Mouse (Mus musculus): Measurements from ENCODE around the gene Ip6k1. TPM values are rescaled to one million over a fixed set of nuclear protein-coding genes. Genes with fewer than 3 reads are reported as not detected.
"Not testable (repeated sequence)": the region's sequence is repeated elsewhere in the genome, so short reads cannot be mapped to it uniquely, and the experiment has no call there.

Ip6k1 gene
- total RNA-seq, 2 experiments from 2014 or later, result 45.2 to 48.0 TPM

DNA sequence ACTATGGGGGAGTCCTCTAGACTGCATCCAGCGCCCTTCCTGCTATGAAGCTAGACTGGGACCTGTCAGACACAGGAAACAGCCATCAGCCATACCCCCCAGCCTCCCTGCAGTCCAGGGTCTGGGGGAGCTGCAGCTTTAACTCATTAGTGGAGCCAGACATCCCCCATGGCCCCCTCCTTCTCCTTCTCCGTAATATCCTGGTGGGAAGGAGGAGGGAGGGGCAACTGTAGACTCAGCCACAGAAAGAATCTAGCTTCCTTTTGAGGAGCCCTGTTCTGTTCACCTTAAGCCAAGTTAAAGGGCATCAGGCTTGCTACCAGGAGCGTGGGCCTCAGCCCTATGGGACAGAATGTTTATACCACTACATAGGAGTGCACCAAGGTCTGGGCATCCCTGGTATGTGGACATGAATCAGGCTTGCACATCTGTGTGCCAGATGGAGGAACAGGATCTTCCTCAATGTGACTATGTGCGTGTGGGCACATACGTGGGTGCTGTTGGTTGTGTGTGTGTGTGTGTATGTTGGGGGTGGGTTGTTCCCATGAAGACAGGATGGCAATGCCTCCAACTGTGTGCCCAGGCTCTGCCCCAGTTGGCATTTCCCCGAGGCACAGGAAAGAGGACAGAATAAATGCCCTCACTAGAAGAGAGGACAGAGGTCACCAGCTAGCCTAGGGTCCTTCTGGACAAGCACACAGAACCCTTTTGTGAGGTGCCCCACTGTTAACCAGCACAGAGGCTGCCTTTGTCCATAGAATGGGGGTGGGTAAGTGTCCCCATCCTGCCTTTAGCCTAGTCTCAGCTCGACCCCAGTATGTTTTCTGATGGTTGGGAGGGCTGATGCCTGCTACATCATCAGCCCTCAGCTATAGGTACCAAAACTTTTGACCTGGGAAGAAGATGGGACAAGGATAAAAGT is 20.4 kb upstream of the Ip6k1 start:
- DNase-seq, result peak; percentile 22 to 32
- intact Hi-C loops (cut with DNase I), result loop anchor here (10.0 kb wide), 1 partner anchor 323 kb away; the partner anchor contains the start of genes Rhoa and Tcta

DNA sequence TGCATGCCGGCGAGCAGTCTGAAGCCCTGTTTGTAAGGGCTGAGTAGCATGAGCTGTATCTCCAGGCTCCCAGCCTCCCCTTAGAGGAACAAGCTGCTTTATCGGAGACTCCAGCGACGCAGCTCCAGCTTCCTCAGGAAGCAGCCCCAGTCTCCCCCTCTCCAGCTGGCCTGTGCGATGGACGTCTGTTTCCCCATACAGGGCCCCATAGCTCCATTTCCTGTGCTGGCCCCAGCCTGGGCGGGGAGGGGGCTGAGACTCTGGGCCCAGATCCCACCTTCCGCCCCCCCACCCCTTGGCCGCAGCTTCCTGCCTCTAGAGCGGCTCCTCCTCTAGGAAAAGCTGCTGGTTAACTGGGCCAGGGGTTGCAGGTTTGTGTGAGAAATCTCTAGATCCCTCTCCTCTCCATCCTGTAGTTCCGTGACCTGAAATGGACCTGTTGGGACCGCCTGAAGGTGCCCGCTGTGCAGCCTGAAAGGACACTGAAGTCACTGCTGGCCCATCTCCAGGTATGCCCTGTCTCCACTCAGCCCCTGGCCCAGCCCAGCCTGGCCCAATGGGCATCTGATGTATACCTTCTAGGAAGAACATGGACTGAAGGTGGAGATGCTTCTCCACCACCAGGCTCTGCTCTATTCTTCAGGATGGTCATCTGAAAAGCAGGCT is 19.5 kb upstream of the Ip6k1 start, which contains the start of gene Gm20661:
Gene Gm20661, plus strand, starts transcription at position 378 of the 666 bp plus-strand sequence.
- DNase-seq, result peak; percentile 73 to 78
- intact Hi-C loops (cut with DNase I), result loop anchor here (10.0 kb wide), 1 partner anchor 322 kb away; the partner anchor contains the start of genes Rhoa and Tcta

DNA sequence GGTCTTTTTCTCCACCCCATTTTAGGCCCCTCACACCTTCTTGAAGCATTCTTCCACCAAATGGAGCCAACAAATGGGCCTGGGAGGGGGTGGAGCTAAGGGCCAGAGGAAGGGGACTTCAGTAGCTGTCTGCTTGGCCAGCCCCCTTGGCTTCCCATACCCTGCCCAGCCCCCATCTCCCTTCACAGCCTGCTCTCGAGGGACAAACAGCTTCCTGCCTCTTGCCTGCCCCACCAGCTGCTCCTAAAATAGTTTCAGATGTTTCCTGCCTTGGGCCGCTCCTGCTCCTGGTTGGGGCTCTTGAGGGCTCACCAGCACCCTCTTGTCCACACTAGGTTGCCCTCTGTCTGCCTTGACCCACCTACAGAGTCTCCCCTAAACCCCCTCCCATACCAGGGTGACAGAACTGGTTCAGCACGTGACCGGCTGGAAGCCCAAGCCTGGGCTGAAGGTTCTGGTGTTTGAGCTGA is 18.8 kb upstream of the Ip6k1 start:
- intact Hi-C loops (cut with DNase I), result loop anchor here (10.0 kb wide), 1 partner anchor 321 kb away; the partner anchor contains the start of genes Rhoa and Tcta

DNA sequence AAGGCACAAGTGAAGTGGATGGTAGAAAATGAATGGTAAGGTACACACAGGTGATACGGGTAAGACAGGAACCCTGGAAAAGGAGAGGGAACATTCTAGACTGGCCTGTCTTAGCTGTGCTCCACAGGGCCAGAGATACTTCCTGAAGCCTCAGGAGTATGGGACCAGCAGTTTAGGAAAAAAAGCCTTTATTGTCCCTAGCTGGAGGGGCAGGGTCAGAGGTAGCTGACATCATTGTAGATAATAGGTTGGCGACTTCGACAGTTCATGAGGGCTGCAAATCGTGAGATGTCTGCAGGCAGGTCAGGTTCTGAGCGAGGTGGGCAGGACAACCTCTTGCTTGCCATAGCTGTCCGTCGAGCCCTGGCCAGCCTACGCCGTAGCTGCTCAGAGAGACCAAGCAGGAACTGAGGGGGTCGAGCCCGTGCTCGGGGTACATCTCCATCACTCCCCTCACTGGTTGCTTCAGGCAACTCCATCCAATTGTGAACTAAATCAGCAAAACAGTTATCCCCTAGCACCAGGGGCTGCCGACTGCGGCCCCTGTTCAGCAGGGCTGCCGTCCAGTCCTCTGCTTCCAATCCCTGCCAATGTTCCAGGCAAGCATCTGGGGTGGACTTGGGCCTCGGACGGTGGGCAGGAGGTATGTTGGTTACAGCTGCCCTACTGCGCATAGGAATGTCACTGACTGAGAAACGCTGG is 18.1 kb upstream of the Ip6k1 start:
- DNase-seq, result peak; percentile 38 to 47
- intact Hi-C loops (cut with DNase I), result loop anchor here (10.0 kb wide), 1 partner anchor 321 kb away; the partner anchor contains the start of genes Rhoa and Tcta

More for the DNA sequence above, 18.8 kb upstream of the Ip6k1 start:
- peak; percentile 78 to 81 for DNase-seq

DNA sequence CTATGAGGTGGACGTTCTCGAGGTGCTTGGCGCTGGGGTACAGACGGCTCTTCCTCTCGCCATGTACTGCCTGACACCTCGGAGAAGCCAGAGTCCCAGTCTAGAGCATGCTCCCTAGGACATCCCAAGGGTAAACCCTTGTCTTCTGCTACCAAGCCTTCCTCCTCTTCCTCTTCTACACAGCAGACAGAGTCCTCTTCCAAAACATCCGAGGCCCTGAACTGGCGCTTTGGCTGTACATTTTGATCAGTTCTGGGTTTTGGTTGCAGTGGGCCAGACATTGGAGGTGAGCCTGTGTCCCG is 17.6 kb upstream of the Ip6k1 start:
- intact Hi-C loops (cut with DNase I), result loop anchor here (10.0 kb wide), 1 partner anchor 320 kb away; the partner anchor contains the start of genes Rhoa and Tcta
- peak; percentile 21 to 46 for DNase-seq

DNA sequence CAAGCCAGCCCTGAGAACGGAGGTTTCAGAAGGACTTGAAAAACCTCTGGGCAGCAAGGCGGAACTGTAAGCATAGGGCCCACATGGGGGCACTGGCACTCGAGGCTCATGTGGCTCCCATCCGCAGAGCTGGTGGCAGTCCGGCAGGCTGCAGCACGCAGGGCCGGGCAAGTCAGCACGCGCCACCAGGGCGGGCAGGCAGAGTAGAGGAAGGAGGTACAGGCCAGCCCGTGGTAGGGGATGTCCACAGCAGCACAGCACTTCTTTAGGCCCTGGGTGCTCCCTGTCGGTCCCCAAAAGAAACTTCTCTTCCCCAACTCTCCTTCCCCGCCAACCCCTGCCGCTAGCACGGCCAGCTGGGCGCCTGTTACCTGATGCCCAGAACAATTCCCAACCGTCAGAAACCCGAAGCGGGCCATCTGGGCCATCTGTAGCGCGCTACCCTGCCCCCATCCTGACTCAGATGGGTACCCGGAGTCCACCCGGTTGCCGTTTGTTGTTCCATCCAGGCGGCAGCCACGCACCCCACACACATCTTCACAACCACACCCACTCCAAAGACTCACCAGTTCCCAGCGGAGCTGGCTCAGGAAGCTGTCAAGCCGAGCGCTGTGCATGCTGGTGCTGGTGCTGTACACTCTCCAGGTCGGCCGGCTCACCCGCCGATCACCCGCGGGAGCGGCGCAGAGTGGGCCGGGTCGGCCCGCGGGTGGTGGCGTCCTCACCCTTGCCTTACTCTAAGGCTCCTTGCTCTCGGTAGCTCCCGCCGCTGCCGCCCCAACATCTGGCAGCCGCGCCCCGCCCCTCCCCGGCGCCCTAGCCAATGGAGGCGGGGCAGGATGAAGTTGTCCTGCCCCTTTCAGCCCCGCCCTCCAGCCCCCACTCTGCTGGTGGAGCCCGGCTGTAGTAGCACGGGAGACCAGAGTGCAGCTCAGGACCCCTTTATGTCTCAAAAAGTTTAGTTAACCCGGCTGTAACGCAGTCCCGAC is 16.9 kb upstream of the Ip6k1 start, which contains the start of gene Inka1:
Gene Inka1, minus strand, starts transcription at position 749 of the 989 bp plus-strand sequence.
- intact Hi-C loops (cut with DNase I), result loop anchor here (1.0 to 10.0 kb wide), 3 partner anchors 22 to 319 kb away; partner anchors contain the start of genes Amigo3, Rhoa and Tcta
- peak; percentile 92 to 95 for DNase-seq

DNA sequence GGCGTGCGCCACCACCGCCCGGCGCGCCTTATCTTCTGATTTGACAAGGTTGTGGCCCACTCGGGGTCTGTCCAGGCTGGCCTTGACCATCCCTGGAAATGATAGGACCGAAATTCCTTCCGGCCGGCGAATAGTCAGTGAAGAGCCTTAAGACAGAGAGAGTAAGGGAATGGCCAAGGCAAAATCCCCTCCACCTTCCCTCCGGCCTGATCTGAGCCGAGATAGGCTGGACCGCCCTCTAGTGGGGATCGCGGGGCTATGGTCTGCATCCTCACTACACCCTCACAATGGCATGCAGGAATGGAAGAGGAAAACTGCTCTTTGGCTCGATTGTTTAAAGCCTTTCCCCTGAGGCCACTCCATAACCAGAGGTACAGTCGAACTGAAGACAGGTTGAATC is 15.9 kb upstream of the Ip6k1 start:
- DNase-seq, result peak; percentile 84 to 86
- intact Hi-C loops (cut with DNase I), result loop anchor here (1.0 to 10.0 kb wide), 3 partner anchors 23 to 318 kb away; partner anchors contain the start of genes Amigo3, Rhoa and Tcta

DNA sequence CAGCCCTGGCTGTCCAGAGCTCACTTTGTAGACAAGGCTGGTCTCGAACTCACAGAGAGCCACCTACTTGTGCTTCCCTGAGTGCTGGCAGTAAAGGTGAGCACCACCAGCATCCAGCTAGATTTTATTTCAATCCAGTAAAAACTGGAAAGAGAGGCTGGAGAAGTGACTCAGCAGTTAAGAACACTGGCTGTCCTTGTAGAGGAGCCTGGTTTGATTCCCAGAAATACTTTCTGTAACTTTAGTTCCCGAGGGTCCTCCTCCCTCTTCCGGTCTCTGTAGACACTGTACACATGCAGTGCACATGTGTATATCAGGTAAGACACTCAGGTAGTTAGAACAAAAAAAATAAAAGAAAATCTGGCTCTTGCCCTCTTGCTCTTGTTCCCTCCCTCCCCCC is 14.4 kb upstream of the Ip6k1 start:
- no peak for DNase-seq
- intact Hi-C loops (cut with DNase I), result loop anchor here (2.0 to 10.0 kb wide), 2 partner anchors 65 to 317 kb away; partner anchors contain the start of genes Amigo3, Rhoa and Tcta

DNA sequence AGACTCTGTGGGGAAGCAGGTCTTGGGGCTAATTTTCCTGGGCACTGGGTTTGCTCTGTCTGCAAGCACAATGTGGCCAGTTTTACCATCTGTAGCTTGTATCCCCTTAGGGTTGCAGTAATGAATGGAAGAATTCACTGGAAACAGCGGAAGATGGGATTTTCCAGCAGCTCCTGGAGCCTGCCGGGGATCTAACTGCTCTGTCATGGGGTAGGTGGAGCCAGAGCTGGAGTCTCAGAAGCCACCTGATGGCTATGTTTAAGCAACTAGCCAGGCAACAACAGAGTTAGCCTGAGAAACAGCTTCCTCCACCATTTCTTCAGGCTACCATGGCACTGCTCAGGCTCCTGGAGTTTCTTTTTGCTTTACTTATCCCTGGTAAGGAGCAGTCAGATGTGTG is 10.1 kb upstream of the Ip6k1 start, which contains the start of gene Cdhr4:
Gene Cdhr4, plus strand, starts transcription at position 301 of the 400 bp plus-strand sequence.
- intact Hi-C loops (cut with DNase I), result no loop called here
- DNase-seq, result no peak

DNA sequence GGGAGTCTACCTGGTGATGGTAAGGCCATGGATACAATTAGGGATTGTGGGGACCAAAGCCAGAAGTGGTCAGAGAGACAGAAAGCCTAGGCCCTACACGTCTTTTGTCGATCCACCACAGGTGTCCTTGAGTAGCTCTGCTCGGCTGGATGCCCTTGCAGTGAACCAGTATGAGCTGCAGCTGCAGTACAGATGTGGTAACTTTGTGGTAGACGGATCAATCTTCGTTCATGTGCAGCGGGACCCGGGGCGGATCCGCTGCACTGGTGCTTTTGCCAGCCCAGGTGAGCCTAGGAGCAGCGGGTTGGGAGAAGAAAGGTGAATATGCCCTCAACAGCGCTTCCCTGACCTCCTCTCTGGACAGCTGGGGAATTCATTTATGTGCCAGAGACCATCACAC is 9.3 kb upstream of the Ip6k1 start:
- intact Hi-C loops (cut with DNase I), result no loop called here
- DNase-seq, result no peak

DNA sequence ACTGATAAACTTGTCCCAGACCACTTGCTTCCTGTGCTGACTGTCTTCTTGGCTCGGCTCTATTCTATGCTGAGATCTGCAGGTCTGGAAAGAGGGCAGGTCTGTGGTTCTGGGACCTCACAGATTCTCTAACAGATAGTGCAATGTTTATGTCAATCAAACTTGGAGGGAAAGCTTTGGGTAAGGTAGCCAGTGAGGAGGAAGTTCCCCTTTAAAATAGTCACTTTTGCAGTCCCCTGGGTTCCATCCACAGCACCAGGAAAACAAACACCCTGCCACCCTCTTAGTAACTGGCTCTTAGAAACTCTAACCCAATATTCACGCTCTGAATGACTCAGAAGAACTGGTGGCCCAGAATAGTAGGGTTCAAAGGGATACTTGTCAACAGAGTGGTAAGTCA is 7.8 kb upstream of the Ip6k1 start:
- DNase-seq, result no peak
- intact Hi-C loops (cut with DNase I), result no loop called here

DNA sequence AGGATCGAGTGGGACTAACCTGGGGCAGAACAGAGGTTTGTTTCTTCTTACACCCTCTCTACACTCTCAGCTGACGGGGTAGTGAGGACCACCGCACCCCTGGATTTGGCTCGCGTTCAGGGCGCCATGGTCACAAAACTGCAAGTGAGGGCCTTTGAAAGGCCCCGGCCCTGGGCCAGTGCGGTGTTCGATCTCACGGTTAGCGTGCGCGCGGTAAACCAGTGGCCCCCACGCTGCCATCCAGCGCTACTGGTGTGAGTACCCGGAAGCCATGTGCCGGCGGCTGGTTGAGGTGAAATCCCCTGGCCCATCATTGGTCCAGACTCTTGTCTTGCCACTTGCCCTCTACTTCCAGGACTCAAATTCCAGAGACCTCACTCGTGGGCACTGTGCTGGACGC is 6.8 kb upstream of the Ip6k1 start:
- intact Hi-C loops (cut with DNase I), result no loop called here
- no peak for DNase-seq

DNA sequence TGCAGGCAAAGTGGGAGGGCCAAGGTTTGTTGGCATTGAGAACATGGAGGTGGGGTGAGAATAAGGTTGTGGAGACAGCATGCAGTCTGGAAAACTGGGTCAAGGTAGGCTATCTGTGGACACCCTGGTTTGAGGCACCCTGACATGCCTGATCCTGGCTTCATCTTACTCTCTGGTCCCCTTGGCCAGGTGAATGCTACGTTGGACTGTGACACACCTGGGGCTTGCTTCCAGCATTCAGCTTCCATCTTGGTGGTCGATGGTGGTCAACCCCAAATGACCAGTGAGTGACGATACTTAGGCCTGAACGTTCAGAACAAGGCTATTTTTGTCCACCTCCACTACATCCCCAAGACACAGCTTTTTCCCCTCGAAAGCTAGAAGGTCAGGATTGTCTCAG is 6.3 kb upstream of the Ip6k1 start, which contains the start of gene Gm20662:
Gene Gm20662, plus strand, starts transcription at position 301 of the 400 bp plus-strand sequence.
- DNase-seq, result no peak
- intact Hi-C loops (cut with DNase I), result no loop called here

DNA sequence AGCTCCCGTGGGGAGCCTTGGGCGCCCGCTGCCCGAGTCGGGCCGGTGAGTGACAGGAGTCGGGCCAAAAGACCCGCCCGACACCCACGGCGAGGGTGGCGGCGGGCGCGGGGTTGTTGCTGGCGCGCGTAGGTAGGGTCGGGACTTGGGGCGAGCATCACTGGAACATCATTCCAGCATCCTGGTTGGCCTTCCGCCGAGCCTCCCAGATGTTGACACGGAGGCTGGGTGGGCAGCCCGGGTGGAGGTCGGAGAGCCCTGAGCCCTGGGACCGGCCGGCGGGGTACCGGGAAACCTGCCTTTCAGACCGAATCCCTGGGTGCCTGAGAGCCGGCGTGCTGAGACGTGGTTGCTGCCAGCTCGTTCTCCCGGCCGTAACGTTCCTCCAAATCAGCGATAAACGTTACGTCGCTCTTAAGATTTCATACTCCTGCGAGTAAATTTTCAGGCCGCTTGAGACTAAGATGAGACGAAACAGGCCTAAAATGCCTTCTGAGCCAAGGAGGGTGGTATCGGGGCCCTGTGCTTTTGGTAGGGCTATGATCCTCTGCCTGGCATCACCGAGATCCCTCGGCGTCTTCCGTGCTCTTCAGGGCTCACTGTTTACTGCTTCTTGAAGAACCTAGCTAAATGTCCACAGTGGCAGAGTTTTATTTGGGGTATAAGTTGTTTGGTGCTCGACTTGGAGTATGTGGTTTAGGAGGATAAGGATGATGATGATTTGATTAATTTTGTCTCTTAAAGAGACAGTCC is 653 bp downstream of the Ip6k1 start:
- intact Hi-C loops (cut with DNase I), result loop anchor here (2.0 kb wide), 1 partner anchor 48 kb away; no protein-coding TSS in a partner anchor
- no peak for DNase-seq

DNA sequence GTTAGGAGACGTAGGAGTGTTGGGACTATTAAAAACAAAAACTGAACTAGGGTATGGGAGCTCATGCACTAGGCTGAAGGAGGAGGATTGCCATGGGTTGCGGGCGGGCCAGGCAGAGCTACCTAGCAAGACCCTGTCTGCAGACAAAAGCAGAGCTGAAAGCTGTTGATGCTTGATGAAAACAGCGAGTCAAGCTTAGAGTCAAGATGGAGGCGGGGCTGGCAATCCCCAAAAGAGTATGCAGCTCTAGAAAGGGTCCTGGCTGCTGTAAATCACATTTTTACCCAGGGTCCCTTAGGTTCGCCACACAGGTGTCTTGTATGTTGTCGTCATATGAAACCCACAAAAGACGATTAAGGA is 1.2 kb downstream of the Ip6k1 start:
- peak in 1 of 2 experiments; percentile 14 for DNase-seq
- intact Hi-C loops (cut with DNase I), result loop anchor here (2.0 kb wide), 1 partner anchor 47 kb away; no protein-coding TSS in a partner anchor

DNA sequence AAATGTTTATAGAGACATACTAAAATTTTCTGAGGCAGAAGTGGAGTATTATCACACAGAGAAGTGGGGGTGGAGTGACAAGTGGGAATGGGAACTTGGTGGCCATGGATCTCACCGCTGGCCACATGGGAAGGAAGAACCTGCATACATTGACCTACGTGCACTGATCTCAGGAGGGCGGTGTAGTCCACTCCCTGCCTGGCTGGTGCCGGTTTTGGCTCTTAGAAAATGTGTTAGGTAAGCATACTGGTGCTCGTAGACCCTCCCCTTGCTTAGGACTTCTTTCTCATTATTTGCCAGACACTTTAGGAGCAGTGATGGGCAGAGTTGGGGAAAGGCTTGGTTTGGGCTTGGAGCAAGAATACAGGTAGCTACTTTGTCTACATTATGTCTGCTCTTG is 5.7 kb downstream of the Ip6k1 start:
- no peak for DNase-seq
- intact Hi-C loops (cut with DNase I), result no loop called here

DNA sequence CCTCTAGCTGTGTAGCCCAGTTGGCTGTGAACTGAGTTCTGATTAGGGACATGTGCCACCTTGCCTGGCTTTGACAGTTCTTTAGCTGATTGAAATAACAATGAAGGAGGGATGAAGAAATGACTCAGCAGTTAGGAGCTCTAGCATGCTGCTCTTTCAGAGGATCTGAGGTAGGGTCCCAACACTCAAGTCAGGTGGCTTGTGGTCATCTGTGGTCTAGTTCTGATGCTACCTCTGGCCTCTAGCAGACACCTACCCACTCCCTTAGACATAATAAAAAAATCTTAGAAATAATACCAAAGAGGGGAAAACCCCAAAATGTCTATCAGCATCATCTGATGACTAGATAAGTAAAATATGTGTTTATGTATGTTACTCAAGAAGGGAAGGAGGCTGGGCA is 8.1 kb downstream of the Ip6k1 start:
- no peak for DNase-seq
- intact Hi-C loops (cut with DNase I), result no loop called here

DNA sequence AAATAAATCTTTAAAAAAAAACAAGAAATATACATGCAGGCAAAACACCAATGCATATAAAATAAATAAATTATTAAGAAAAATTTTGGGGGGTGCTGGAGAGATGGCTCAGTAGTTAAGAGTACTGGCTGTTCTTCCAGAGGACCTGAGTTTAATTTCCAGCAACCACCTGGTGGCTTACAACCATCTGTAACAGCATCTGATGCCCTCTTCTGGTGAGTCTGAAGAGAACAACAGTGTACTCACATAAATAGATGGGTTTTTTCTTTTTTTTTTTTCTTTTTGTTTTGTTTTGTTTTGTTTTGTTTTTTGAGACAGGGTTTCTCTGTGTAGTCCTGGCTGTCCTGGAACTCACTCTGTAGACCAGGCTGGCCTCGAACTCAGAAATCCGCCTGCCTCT is 11.3 kb downstream of the Ip6k1 start:
- DNase-seq; intact Hi-C loops (cut with DNase I): not testable (repeated sequence)
